Mouse (Mus musculus): ENCODE measurements around the gene Dock9.
"Not testable (repeated sequence)": the region's sequence is repeated elsewhere in the genome, so short reads cannot be mapped to it uniquely, and the experiment has no call there.

Gene Dock9

DNA sequence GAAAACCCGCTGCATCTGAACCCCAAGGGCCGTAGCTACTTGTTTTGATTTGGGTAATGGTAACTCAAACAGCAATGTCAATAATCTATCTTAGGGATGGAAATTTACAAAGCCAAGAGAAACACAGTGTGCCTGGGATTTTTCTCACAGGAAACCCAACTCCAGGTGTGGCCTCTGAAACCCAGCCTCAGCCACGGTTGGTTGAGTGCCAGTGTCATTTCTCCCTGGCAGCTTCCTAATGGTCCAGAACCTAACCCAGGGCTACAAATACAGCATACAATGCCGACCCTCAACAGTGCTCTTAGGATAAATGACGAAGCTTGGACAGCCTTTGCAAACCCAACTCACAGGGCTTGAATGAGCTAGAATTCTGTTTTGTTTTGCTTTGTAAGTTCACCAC is 92.0 kb downstream of the Dock9 start:
- DNase-seq (ENCODE audit: extremely low spot score, low read depth, low spot score), result no peak

DNA sequence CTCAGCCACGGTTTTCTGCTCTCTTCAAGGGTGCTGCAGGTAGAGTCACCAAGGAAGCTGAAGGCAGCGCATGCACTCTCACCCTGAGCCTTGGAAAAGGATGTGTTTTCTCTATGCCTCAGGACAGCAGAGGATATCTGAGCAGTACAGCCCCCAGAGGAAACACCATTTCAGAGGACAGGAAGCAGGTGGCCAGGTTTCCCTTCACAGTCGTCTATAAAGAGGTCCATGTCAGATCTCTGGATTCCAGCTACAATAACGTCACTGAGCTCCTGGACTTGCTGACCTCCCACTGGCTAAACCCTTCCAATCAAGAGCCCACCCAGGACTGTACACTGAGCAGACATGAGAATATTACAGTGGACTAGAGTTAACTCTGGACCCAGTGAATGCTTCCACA is 95.1 kb downstream of the Dock9 start:
- DNase-seq (ENCODE audit: extremely low spot score, low read depth, low spot score), result no peak

- DNase-seq (ENCODE audit: extremely low spot score, low read depth, low spot score), result no peak
Measured at GRCm38 (mm10) chr14:121700013-121700412, 97.6 kb downstream of the Dock9 start.

GRCm38 (mm10) chr14:121698620-121698950 is 99.1 kb downstream of the Dock9 start:
- no peak for DNase-seq (ENCODE audit: extremely low spot score, low read depth, low spot score)

DNA sequence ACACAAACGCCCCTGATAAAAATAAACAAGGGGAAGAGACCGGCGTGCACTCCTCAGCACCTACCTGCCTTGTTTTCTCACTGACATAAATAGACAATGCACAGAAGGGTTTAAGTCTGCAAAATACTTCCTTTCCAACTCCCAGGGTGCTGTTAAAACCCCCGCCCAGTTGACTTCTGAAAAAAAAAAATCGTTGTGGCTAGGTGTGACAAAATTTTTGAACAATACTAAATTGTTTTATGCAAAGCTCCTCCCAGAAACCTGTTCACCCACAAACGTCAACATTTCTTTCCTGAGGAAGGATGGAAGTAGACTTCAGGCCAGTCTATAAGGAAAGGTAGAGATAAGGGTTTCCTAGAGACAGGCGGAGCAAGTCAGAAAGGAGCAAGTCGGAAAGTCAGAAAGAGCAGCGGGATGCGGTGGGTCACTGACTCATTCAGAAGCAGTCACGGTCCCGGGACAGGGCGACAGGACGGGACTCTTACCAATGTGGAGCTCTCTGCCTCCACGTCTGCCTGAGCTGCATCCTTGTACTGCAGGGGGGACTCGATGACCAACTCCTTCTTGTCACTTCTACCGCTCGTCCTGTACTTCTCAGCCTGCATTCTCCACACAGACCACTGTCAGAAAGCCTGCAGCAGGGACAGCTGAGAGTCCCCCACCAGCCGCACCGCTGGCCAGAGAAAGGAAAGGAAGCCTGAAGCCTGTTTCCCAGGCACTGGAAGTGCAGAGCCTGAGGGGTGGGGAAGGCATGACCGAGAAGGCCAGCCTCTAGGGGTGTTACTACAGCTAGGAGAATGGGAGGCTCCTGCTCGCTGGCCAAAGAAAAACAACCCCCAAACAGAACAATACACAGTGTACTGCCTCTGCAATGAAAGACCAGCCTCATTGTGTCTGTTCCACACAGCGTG is 99.7 kb downstream of the Dock9 start:
- no peak for DNase-seq (ENCODE audit: extremely low spot score, low read depth, low spot score)

DNA sequence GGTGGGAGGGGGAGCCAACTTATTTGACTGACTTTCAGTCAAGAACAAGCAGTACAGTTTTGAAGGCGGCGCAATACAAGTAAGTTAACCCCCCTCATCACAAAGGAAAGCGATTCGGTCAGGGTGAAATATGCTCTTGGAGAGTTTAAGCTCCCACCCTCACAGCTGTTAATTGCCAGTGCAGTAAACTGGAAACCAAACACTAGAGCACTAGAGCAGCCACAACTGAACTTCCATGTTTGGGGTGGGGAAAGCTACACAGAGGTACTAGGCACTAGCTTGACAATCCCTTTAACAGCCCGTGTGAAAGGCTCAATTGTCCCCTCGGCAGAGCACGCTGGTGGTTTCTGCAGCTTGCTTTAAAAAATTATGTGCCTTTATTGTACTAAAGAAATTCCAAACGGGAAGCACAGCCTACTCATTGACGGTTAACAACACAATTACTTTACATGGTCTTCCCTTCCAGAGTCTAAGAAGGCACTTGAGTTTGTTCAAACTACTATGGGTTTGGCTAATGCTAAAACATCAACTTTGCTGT is 100.4 kb downstream of the Dock9 start:
- DNase-seq (ENCODE audit: extremely low spot score, low read depth, low spot score), result no peak

- DNase-seq (ENCODE audit: extremely low spot score, low read depth, low spot score), result no peak
Measured at GRCm38 (mm10) chr14:121696429-121697118, 101.1 kb downstream of the Dock9 start.

DNA sequence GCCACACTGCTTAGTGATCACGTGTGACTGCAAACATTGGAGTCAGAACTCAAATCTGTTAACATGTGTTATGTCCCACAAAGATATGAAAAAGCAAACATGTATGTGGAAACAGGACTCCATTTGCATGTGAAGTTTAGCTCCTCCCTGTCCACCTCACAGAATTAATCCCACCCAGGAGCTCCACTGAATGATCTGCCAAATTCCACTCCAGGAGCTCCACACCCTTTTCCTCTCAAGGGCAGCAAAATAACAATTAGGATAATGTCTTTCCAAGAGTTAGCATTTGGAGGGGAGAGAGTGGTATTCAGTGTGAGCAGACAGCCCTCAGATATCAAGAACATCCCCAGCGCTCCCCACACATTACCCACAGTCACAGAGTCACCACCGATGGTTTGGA is 102.9 kb downstream of the Dock9 start:
- no peak for DNase-seq (ENCODE audit: extremely low spot score, low read depth, low spot score)

DNA sequence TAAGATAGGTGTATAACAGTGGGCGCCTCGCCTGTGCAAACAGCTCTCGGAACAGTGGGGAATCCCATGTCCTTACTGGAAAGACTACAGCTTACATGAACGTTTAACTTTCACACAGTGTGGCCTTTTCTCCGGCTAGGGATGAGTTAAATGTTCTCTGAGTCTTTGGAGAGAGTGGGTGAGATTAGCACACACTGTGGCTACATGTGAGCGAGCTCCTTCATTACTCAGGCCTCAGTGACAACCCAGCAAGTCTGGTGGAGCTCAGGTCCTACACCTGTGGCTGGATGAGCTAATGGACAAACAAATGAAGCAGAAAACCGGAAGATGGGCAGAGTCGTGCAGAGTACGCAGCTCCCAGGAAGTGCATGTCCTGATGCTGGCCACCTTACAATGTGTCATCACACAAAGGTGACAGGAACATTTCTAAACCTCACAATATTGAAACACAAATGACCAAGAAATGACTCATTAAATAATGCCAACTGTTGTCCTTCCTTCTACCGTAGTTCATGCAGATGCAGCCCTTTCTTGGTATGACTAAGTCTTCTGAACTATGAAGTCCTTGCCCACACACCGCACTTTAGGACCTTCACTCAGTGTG is 103.5 kb downstream of the Dock9 start:
- no peak for DNase-seq (ENCODE audit: extremely low spot score, low read depth, low spot score)

- not testable (repeated sequence) for DNase-seq (ENCODE audit: extremely low spot score, low read depth, low spot score)
Measured at GRCm38 (mm10) chr14:121689649-121690048, 108.0 kb downstream of the Dock9 start.

- DNase-seq (ENCODE audit: extremely low spot score, low read depth, low spot score), result no peak
Measured at GRCm38 (mm10) chr14:121688175-121688574, 109.5 kb downstream of the Dock9 start.

DNA sequence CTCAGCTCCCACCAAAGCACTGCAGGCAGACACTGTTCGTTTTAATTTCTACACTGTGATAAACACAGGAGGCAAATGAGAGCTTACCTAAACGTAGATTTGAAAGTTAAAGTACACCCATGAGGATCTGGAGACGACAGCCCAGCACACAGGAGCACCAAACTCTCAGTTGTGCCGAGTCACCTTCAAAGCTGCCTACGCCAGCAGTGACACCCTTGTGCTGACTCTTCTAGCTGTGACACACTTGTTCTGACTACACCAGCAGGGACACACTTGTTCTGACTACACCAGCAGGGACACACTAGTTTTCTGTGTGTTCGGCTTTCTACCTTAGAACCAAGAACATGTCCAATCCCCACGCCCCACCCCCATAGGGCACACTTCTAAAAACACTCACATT is 110.4 kb downstream of the Dock9 start:
- DNase-seq (ENCODE audit: extremely low spot score, low read depth, low spot score), result no peak

- DNase-seq (ENCODE audit: extremely low spot score, low read depth, low spot score), result no peak
Measured at GRCm38 (mm10) chr14:121678913-121679312, 118.7 kb downstream of the Dock9 start.

DNA sequence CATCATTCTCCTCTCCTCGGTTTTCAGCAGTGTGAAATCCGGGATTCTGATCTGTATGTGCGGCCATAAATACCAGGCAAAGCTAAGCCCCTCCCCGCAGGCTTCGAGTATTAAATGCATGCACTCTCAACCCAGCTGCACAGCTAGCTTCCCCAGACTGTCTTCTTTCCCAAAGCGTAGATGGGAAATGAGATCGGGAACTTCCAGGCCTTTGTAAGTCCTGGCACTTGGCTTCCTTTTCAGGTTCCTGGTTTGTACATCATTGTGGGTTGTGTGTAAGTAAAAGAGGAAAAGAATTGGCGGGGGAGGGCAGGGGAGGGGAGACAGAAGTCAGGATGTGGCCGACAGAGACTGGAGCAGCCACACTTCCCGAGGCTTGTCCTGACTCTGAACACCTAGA is 119.2 kb downstream of the Dock9 start:
- DNase-seq (ENCODE audit: extremely low spot score, low read depth, low spot score), result no peak

GRCm38 (mm10) chr14:121676596-121677330 is 120.9 kb downstream of the Dock9 start:
- no peak for DNase-seq (ENCODE audit: extremely low spot score, low read depth, low spot score)

DNA sequence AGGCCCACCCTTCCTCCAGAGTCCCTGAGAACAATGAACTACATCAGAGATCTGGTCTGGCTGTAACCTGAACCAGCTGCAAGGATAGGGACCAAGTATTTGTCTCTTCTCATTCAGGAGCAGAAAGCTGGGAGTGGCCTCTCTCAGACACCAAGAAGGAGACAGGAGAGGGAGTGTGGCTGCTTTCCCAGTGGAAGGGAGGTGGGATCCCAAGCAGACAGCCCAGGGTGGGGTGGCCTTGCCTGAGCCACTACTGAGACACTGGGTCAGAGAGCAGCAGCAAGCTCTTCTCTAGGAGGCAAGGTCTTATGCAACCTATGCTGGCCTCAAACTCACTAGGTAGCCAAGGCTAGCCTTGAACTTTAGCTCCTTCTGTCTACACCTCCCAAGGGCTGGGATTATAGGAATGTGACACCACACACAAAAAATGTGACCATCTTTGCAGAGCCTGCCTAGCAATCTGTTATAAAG is 121.5 kb downstream of the Dock9 start:
- no peak for DNase-seq (ENCODE audit: extremely low spot score, low read depth, low spot score)

- no peak for DNase-seq (ENCODE audit: extremely low spot score, low read depth, low spot score)
Measured at GRCm38 (mm10) chr14:121675579-121675978, 122.1 kb downstream of the Dock9 start.

DNA sequence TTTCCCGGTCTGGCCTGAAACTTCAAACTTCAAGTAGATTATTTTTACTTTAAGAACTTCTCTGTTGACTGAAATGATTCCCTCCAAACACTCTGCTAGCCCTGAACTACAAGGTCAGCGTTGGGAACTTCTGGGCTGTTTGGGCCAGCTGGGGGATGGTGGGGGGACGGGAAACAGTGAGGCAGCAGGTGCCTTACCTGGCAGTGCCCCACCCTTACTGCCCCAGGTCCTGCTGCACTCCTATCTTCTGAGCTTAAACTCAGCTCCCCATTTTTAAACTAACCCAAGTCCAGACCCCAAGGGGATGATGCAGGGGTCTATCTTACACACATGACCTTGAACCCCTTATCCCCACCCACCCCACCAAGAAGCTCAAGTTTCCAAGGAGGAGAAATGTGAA is 122.5 kb downstream of the Dock9 start:
- DNase-seq (ENCODE audit: extremely low spot score, low read depth, low spot score), result no peak

GRCm38 (mm10) chr14:121670016-121670415 is 127.6 kb downstream of the Dock9 start:
- no peak for DNase-seq (ENCODE audit: extremely low spot score, low read depth, low spot score)

DNA sequence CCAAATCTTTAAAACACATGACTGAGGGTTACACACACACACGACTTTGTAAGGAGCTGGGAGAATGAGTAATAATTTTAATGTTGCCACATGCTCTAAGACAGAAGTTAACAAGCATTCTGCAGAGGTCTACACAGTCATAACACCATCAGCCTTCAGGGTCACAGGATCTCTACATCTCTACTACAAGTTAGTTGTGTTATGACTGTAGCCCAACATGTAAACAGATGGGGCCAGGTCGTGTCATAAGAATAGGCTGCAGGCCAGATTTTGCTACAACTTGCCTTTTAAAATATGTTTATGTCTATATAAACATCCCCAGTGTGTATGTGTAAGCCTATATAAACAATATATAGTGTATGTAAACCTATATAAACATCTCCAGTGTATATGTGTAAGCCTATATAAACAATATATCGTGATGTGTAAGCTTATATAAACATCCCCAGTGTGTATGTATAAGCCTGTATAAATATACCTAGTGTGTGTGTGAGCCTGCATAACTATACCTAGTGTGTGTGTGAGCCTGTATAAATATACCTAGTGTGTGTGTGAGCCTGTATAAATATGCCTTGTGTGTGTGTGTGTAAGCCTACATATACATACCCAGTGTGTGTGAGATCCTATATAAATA is 130.9 kb downstream of the Dock9 start:
- DNase-seq (ENCODE audit: extremely low spot score, low read depth, low spot score), result no peak
